ENCODE assay signal across 13 mouse cellular contexts in genomic region chr2:146533118-146533949, GRCm38 (mm10). TPM values are rescaled to one million over a fixed set of nuclear protein-coding genes. Genes with fewer than 3 reads are reported as not detected.
DNase-seq lines count a peak whose midpoint lies in the region; ATAC-seq and TF ChIP-seq lines count a peak whose summit lies in the region.
"Had no signal": no experiment of that assay in that cellular context is flagged by ENCODE, and none has a peak within 500 bp of the region (broad histone marks: within the 10 kb centered on the region; RNA-seq: fewer than 3 reads in every experiment).

No protein-coding gene starts in this region.

- H3K4me3 ChIP-seq in MEL (ENCODE audit: control insufficient read depth in 1 of 2, insufficient read depth in 1 of 2, low read depth in 2 of 2, low read length in 2 of 2): peak overlapping the region in 1 of 2 experiments; percentile 12; a peak in 3 of 4 replicates
- H3K4me3 ChIP-seq in intestine, embryonic 16.5 days (ENCODE audit: low read length): no peak overlapping the region
- peak overlapping the region; percentile 21 for H3K4me3 ChIP-seq in megakaryocyte, embryonic 14.5 days (replicated peaks)
- no peak overlapping the region for H3K4me3 ChIP-seq in thymus, adult 2 months (ENCODE audit: control insufficient read depth, insufficient read depth, low read length)
- H3K4me3 ChIP-seq: gastrocnemius, adult 2 months had no signal

- peak; percentile 89 for DNase-seq in MEL (ENCODE audit: low read depth, low spot score)
- DNase-seq in brain, embryonic 14.5 days (ENCODE audit: low read depth): peak; percentile 14
- no peak for DNase-seq in testis, postnatal 10 days (ENCODE audit: low spot score)
- DNase-seq in urinary bladder, postnatal 4 days (ENCODE audit: low spot score in 2 of 2): no peak
- DNase-seq in thymus, adult 2 months: no peak
- DNase-seq: adrenal gland, postnatal 36 days; cerebellum, postnatal 10 days; gastrocnemius, adult 2 months; thymus, postnatal 25 days had no signal

- ATAC-seq in intestine, embryonic 16.5 days: peak; percentile 72
- ATAC-seq in monocyte, adult 5-6 weeks (replicated peaks; ENCODE audit: insufficient number of reproducible peaks, low FRiP score, low TSS enrichment, poor library complexity, severe bottlenecking): no peak

- no peak; the same call in none of the 2 replicates for TF ChIP-seq RAD21 in MEL (IDR thresholded peaks at IDR 0.05; ENCODE audit: low read depth, low read length)

- TF ChIP-seq EP300 in MEL (IDR thresholded peaks at IDR 0.05; ENCODE audit: low read depth in 1 of 2, low read length in 2 of 2): peak; percentile 79 to 91

- no peaks in the 10 kb centered on the region for H3K79me2 ChIP-seq in MEL (ENCODE audit: control insufficient read depth, insufficient read depth, low read length, poor library complexity)

- H3K27me3 ChIP-seq in MEL (ENCODE audit: control insufficient read depth in 1 of 2, insufficient read depth in 2 of 2, low read length in 2 of 2): no peaks in the 10 kb centered on the region
- H3K27me3 ChIP-seq in intestine, embryonic 16.5 days (replicated peaks; ENCODE audit: control insufficient read depth, insufficient read depth, low read length): no peaks in the 10 kb centered on the region
- peaks cover 1% of the 10 kb centered on the region for H3K27me3 ChIP-seq in megakaryocyte, embryonic 14.5 days (replicated peaks)
- no peaks in the 10 kb centered on the region; the same call in 1 of the 2 replicates for H3K27me3 ChIP-seq in thymus, adult 2 months (ENCODE audit: control insufficient read depth, insufficient read depth, low read length)

- H3K27ac ChIP-seq in MEL (ENCODE audit: control insufficient read depth, low read depth, low read length): peak overlapping the region; percentile 74
- peak overlapping the region; percentile 68 for H3K27ac ChIP-seq in intestine, embryonic 16.5 days (ENCODE audit: low read length)
- no peak overlapping the region for H3K27ac ChIP-seq in thymus, adult 2 months (ENCODE audit: control insufficient read depth, insufficient read depth, low read length)
- H3K27ac ChIP-seq: gastrocnemius, adult 2 months had no signal

- WGBS in intestine, embryonic 16.5 days: 47% methylated on average over 8 of the region's 8 CpGs
- 65% methylated on average over 8 of the region's 8 CpGs for WGBS in thymus, adult 2 months

- peaks cover 20 to 48% of the 10 kb centered on the region in 2 experiments for H3K4me1 ChIP-seq in MEL (ENCODE audit: control insufficient read depth in 1 of 2, insufficient read depth in 2 of 2, low read length in 2 of 2)
- peaks cover 5% of the 10 kb centered on the region; the same call in 1 of the 2 replicates for H3K4me1 ChIP-seq in intestine, embryonic 16.5 days (ENCODE audit: control insufficient read depth, insufficient read depth, low read length)
- peaks cover 25% of the 10 kb centered on the region for H3K4me1 ChIP-seq in megakaryocyte, embryonic 14.5 days
- no peaks in the 10 kb centered on the region for H3K4me1 ChIP-seq in thymus, adult 2 months (replicated peaks; ENCODE audit: control insufficient read depth, insufficient read depth, low read length)

- no peaks in the 10 kb centered on the region for H3K9me3 ChIP-seq in MEL (replicated peaks; ENCODE audit: insufficient read depth, low read length)
- no peaks in the 10 kb centered on the region for H3K9me3 ChIP-seq in intestine, embryonic 16.5 days (ENCODE audit: control insufficient read depth, low read length)
- no peaks in the 10 kb centered on the region for H3K9me3 ChIP-seq in megakaryocyte, embryonic 14.5 days

- TF ChIP-seq CTCF in MEL (IDR thresholded peaks at IDR 0.05 in 2 of 3, conservative IDR thresholded peaks at IDR 0.05 in 1 of 3; ENCODE audit: control insufficient read depth in 1 of 3, insufficient read depth in 1 of 3, low read depth in 2 of 3, low read length in 3 of 3, poor library complexity in 1 of 3, severe bottlenecking in 1 of 3): no peak
- no peak for TF ChIP-seq CTCF in brain, embryonic 14.5 days (IDR thresholded peaks at IDR 0.05; ENCODE audit: borderline replicate concordance, extremely low read depth, insufficient read depth, insufficient read length)
- TF ChIP-seq CTCF in thymus, adult 2 months (IDR thresholded peaks at IDR 0.05; ENCODE audit: borderline replicate concordance, control insufficient read depth, extremely low read depth, insufficient read depth, low read length, poor library complexity): no peak

- no peak overlapping the region for H3K4me2 ChIP-seq in intestine, embryonic 16.5 days (ENCODE audit: low read depth, low read length)
- H3K4me2 ChIP-seq: midbrain, embryonic 11.5 days had no signal

- TF ChIP-seq POLR2A in MEL (IDR thresholded peaks at IDR 0.05; ENCODE audit: control insufficient read depth in 1 of 2, insufficient read depth in 1 of 2, low read depth in 1 of 2, low read length in 2 of 2, poor library complexity in 1 of 2): no peak
- no peak for TF ChIP-seq POLR2A in brain, embryonic 14.5 days (IDR thresholded peaks at IDR 0.05; ENCODE audit: borderline replicate concordance, extremely low read depth, insufficient read depth, insufficient read length, poor library complexity, severe bottlenecking)
- TF ChIP-seq POLR2A in thymus, adult 2 months (IDR thresholded peaks at IDR 0.05; ENCODE audit: control insufficient read depth, extremely low read depth, insufficient read depth, low read length, poor library complexity): no peak

- H3K36me3 ChIP-seq in MEL (ENCODE audit: control insufficient read depth in 1 of 2, insufficient read depth in 2 of 2, low read length in 2 of 2): peaks cover 0 to 41% of the 10 kb centered on the region in 2 experiments; a peak in 2 of 4 replicates
- no peaks in the 10 kb centered on the region for H3K36me3 ChIP-seq in intestine, embryonic 16.5 days (ENCODE audit: control insufficient read depth, insufficient read depth, low read length)
- no peaks in the 10 kb centered on the region for H3K36me3 ChIP-seq in megakaryocyte, embryonic 14.5 days (replicated peaks; ENCODE audit: low read length)
- no peaks in the 10 kb centered on the region for H3K36me3 ChIP-seq in thymus, adult 2 months (ENCODE audit: control insufficient read depth, insufficient read depth, low read length)

- peak overlapping the region; percentile 11; the same call in 1 of the 2 replicates for H3K9ac ChIP-seq in MEL (ENCODE audit: control insufficient read depth, low read depth, low read length, poor library complexity, severe bottlenecking)
- H3K9ac ChIP-seq in intestine, embryonic 16.5 days (ENCODE audit: low read depth, low read length): no peak overlapping the region

TF ChIP-seq in MEL, 35 proteins besides CTCF, POLR2A, EP300 and RAD21:
- TF ChIP-seq MAZ (IDR thresholded peaks at IDR 0.05; ENCODE audit: low read depth, low read length): no peak
- TF ChIP-seq MAX (IDR thresholded peaks at IDR 0.05; ENCODE audit: low read length): 0 out of 2 replicates have a peak, but pooled peaks have one; percentile 8
- peak; percentile 86 for TF ChIP-seq GATA1 (IDR thresholded peaks at IDR 0.05; ENCODE audit: low read depth, low read length)
- no peak for TF ChIP-seq ZKSCAN1 (IDR thresholded peaks at IDR 0.05; ENCODE audit: low read depth, low read length)
- peak; percentile 85 for TF ChIP-seq TCF12 (IDR thresholded peaks at IDR 0.05; ENCODE audit: low read depth, low read length)
- no peak for TF ChIP-seq POLR2AphosphoS5 (IDR thresholded peaks at IDR 0.05; ENCODE audit: borderline replicate concordance, low read depth, low read length)
- peak; percentile 34; the same call in 1 of the 2 replicates for TF ChIP-seq SIN3A (IDR thresholded peaks at IDR 0.05; ENCODE audit: low read length)
- peak; percentile 28; the same call in 1 of the 2 replicates for TF ChIP-seq MYB (IDR thresholded peaks at IDR 0.05; ENCODE audit: low read depth, low read length)
- TF ChIP-seq ZNF384 (IDR thresholded peaks at IDR 0.05; ENCODE audit: low read depth, low read length): no peak
- peak; percentile 81 for TF ChIP-seq TAL1 (IDR thresholded peaks at IDR 0.05; ENCODE audit: low read length)
- TF ChIP-seq TBP (IDR thresholded peaks at IDR 0.05; ENCODE audit: low read depth, low read length): 0 out of 2 replicates have a peak, but pooled peaks have one; percentile 23
- TF ChIP-seq ETS1 (IDR thresholded peaks at IDR 0.05; ENCODE audit: low read depth, low read length): peak; percentile 58; the same call in 1 of the 2 replicates
- TF ChIP-seq RCOR1 (IDR thresholded peaks at IDR 0.05; ENCODE audit: low read depth, low read length): peak; percentile 89
- no peak for TF ChIP-seq HCFC1 (IDR thresholded peaks at IDR 0.05; ENCODE audit: low read depth, low read length)

RNA-seq across cellular contexts. Expression of gene Ralgapa2, which starts 21.2 kb away (rescaled TPM):
- total RNA-seq in MEL (2012; rRNA removed): 9.2 and 9.4 TPM in 2 replicates
- 1 to 10 TPM in 1 of 2 experiments, not detected in 1; 9.6 TPM for polyA plus RNA-seq in MEL (2012; ENCODE audit: insufficient read depth in 1 of 2, insufficient read length in 2 of 2, low read depth in 1 of 2, low replicate concordance in 2 of 2, missing spikeins in 1 of 2)
- 10.6 and 14.5 TPM in 2 replicates for polyA plus RNA-seq in brain, embryonic 14.5 days (2012; rRNA removed)
- 7.8 and 9.7 TPM in 2 replicates for polyA plus RNA-seq in intestine, embryonic 16.5 days (2015; fragmentation: Nextera tagmentation; extraction: Ambion mirVana)
- 1.8 and 2.3 TPM in 2 replicates for polyA plus RNA-seq in megakaryocyte, embryonic 14.5 days (2012; ENCODE audit: insufficient read depth, low replicate concordance)
- 13.2 to 48.9 TPM (median 23.6 TPM) in 3 replicates for total RNA-seq in monocyte, adult 5-6 weeks (2017)
- polyA plus RNA-seq in thymus, adult 2 months (2012; rRNA removed): 15.0 and 17.8 TPM in 2 replicates

Comparison
In these comparisons a context has a peak if more than half of its experiments do, and no peak if none do; other contexts are left out.
1. DNase-seq: peak in MEL (single experiment) and brain, embryonic 14.5 days (single experiment); none in testis, postnatal 10 days (single experiment), urinary bladder, postnatal 4 days (0 of 2) and thymus, adult 2 months (single experiment).